Mouse (Mus musculus): ENCODE results near the gene Wdr19. TPM values are rescaled to one million over a fixed set of nuclear protein-coding genes. Genes with fewer than 3 reads are reported as not detected.

Gene Wdr19
- total RNA-seq (2023), result 2.6 TPM

DNA sequence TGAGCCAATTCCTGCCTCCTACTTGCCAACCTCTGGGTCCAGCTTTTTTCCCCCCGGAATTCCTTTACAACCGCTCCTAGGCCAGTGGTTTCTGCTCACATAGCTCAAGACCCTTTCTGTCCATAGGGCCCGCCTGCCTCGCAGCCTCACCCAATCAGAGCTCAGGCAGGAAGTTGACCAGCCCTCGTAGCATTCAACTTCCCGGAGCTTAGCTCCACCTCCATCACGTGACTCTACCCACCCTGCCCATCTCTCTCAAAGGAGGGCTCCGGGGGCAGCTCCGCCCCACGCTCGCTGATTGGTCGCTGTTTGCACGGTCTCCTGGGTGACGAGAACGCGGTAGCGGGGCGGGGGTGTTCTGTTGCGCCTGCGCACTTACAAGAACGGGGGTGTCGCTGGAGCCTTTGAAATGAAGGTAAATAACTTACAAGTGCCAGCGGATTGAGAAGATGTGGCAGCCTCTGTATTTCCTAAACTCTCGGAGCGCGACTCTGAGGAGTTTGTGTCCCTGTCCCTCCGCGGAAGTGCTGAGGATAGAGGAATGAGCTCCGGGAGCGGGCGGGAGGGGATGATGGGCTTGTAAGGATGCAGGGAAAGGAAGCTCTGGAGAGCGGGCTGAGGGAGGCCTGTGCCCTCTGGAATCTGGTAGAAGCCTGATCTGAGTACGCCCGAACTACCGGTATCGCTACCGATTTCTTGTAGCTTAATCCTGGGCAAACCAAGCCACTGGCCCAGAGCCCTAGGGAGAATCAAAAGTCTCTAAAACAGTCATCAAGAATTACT, at the start of gene Wdr19:
Wdr19 (plus strand) TSS at position 351 of the 783 bp plus-strand sequence.

Other genes with a start within 250 kb of the Wdr19 start
- gene Tlr6, start 239.6 kb upstream of the Wdr19 start, total RNA-seq (2023), result 5.5 TPM
- gene Fam114a1, start 229.6 kb upstream of the Wdr19 start, total RNA-seq (2023), result 1.5 TPM
- gene Tmem156, start 107.6 kb upstream of the Wdr19 start, total RNA-seq (2023), result 29.5 TPM
- gene Klhl5, start 92.2 kb upstream of the Wdr19 start, total RNA-seq (2023), result 24.7 TPM
- 50.7 TPM for gene Rfc1, start 136.0 kb downstream of the Wdr19 start, total RNA-seq (2023)
- not detected for gene Klb, start 148.6 kb downstream of the Wdr19 start, total RNA-seq (2023)
- 2,704 TPM for gene Rpl9, start 191.7 kb downstream of the Wdr19 start, total RNA-seq (2023)
- gene Lias, start 191.8 kb downstream of the Wdr19 start, total RNA-seq (2023), result 45.5 TPM
- gene Ugdh, start 236.3 kb downstream of the Wdr19 start, total RNA-seq (2023), result 16.7 TPM

All from CD4-positive naive resting alpha-beta T cell, adult 76 days (primary cell).